Mouse (Mus musculus): ENCODE data around the gene Evl.
"Not testable (repeated sequence)": the region's sequence is repeated elsewhere in the genome, so short reads cannot be mapped to it uniquely, and the experiment has no call there.

The Evl gene

GRCm38 (mm10) chr12:108554120-108554841, at the start of gene Evl:
Gene Evl, plus strand, starts transcription at chr12:108554720.
- peak; percentile 88 to 96 for DNase-seq

- peak in 1 of 2 experiments; percentile 53 for DNase-seq
Measured at GRCm38 (mm10) chr12:108505846-108506245, 48.7 kb upstream of the Evl start.

- DNase-seq = not testable (repeated sequence)
Measured at GRCm38 (mm10) chr12:108507046-108507445, 47.5 kb upstream of the Evl start.

GRCm38 (mm10) chr12:108510571-108510970, 43.9 kb upstream of the Evl start:
- DNase-seq = no peak

- DNase-seq = peak in 1 of 2 experiments; percentile 57
Measured at GRCm38 (mm10) chr12:108511009-108511408, 43.5 kb upstream of the Evl start.

GRCm38 (mm10) chr12:108515464-108515863, 39.1 kb upstream of the Evl start:
- DNase-seq = no peak

- no peak for DNase-seq
Measured at GRCm38 (mm10) chr12:108519374-108519773, 35.1 kb upstream of the Evl start.

- peak; percentile 59 to 72 for DNase-seq
Measured at GRCm38 (mm10) chr12:108529214-108529613, 25.3 kb upstream of the Evl start.

- DNase-seq = no peak
Measured at GRCm38 (mm10) chr12:108534484-108534883, 20.0 kb upstream of the Evl start.

- DNase-seq = peak in 1 of 2 experiments; percentile 44
Measured at GRCm38 (mm10) chr12:108536461-108536860, 18.1 kb upstream of the Evl start.

- DNase-seq = peak; percentile 56 to 78
Measured at GRCm38 (mm10) chr12:108541088-108541487, 13.4 kb upstream of the Evl start.

- DNase-seq = peak in 1 of 2 experiments; percentile 33
Measured at GRCm38 (mm10) chr12:108546508-108547153, 7.9 kb upstream of the Evl start.

- DNase-seq = no peak
Measured at GRCm38 (mm10) chr12:108547251-108547875, 7.2 kb upstream of the Evl start.

GRCm38 (mm10) chr12:108551731-108552130, 2.8 kb upstream of the Evl start:
- DNase-seq = no peak

- no peak for DNase-seq
Measured at GRCm38 (mm10) chr12:108553079-108553478, 1.4 kb upstream of the Evl start.

GRCm38 (mm10) chr12:108554861-108555556, 489 bp downstream of the Evl start:
- peak; percentile 80 to 82 for DNase-seq

GRCm38 (mm10) chr12:108558194-108558593, 3.7 kb downstream of the Evl start:
- DNase-seq = no peak

- peak in 1 of 2 experiments; percentile 48 for DNase-seq
Measured at GRCm38 (mm10) chr12:108563238-108563637, 8.7 kb downstream of the Evl start.

- DNase-seq = no peak
Measured at GRCm38 (mm10) chr12:108564910-108565506, 10.5 kb downstream of the Evl start.

- DNase-seq = no peak
Measured at GRCm38 (mm10) chr12:108579156-108579871, 24.8 kb downstream of the Evl start.

- peak; percentile 62 to 72 for DNase-seq
Measured at GRCm38 (mm10) chr12:108583775-108584174, 29.3 kb downstream of the Evl start.

GRCm38 (mm10) chr12:108590131-108590530, 35.6 kb downstream of the Evl start:
- DNase-seq = no peak

All from cerebellum, postnatal 25 days (tissue).